Mouse (Mus musculus) thymus, adult 2 months (tissue): ENCODE data around the gene Adamtsl2.

Experiments used
- CTCF ChIP-seq: fragments of 200-500 bp; IDR thresholded peaks from 2 replicates; pipeline ENCODE4 v1.5.1; 2012; ENCODE audit warnings: mild to moderate bottlenecking, control low read depth, low read length, moderate library complexity, borderline replicate concordance; ENCODE audit not compliant: control insufficient read depth, poor library complexity, insufficient read depth; ENCODE audit errors: extremely low read depth
- POLR2A ChIP-seq: fragments of 200-500 bp; IDR thresholded peaks from 2 replicates; pipeline ENCODE4 v1.6.1; 2012; ENCODE audit warnings: mild to moderate bottlenecking, low read length, control low read depth, moderate library complexity; ENCODE audit not compliant: control insufficient read depth, poor library complexity, insufficient read depth; ENCODE audit errors: extremely low read depth

- TF ChIP-seq CTCF = no peak
- no peak for TF ChIP-seq POLR2A
Observed at GRCm38 (mm10) chr2:27149457-27149856, 70.3 kb downstream of the Adamtsl2 start.
